Comparison of ENCODE assay signal across 29 mouse cellular contexts in genomic region chr12:69811976-69812375, GRCm38 (mm10). TPM values are rescaled to one million over a fixed set of nuclear protein-coding genes. Genes with fewer than 3 reads are reported as not detected.
DNase-seq lines count a peak whose midpoint lies in the region; ATAC-seq and TF ChIP-seq lines count a peak whose summit lies in the region.
"Had no signal": no experiment of that assay in that cellular context is flagged by ENCODE, and none has a peak within 500 bp of the region (broad histone marks: within the 10 kb centered on the region; RNA-seq: fewer than 3 reads in every experiment).

No protein-coding gene starts in this region.

- no peak for ATAC-seq in heart, embryonic 15.5 days (replicated peaks; ENCODE audit: insufficient number of reproducible peaks, insufficient read depth, low FRiP score, low read depth)
- no peak for ATAC-seq in liver, embryonic 13.5 days (ENCODE audit: low read depth)
- ATAC-seq: forebrain, postnatal 0 days; hindbrain, embryonic 16.5 days; midbrain, embryonic 15.5 days had no signal

- 0 out of 2 replicates have a peak overlapping the region, but pooled peaks have one; percentile 20 for H3K27ac ChIP-seq in heart, embryonic 15.5 days
- H3K27ac ChIP-seq in heart, embryonic 10.5 days = no peak overlapping the region
- H3K27ac ChIP-seq in liver, embryonic 13.5 days = peak overlapping the region; percentile 21; the same call in 1 of the 2 replicates
- H3K27ac ChIP-seq in embryonic fibroblast, embryonic 13.5 days (ENCODE audit: insufficient read depth, low read length) = peak overlapping the region; percentile 79
- H3K27ac ChIP-seq: forebrain, embryonic 10.5 days; liver, embryonic 14.5 days; midbrain, embryonic 10.5 days; midbrain, embryonic 15.5 days; neural tube, embryonic 15.5 days had no signal

- H3K9ac ChIP-seq in heart, embryonic 15.5 days = no peak overlapping the region
- no peak overlapping the region for H3K9ac ChIP-seq in liver, embryonic 13.5 days
- H3K9ac ChIP-seq: forebrain, postnatal 0 days; liver, embryonic 14.5 days; midbrain, embryonic 15.5 days; neural tube, embryonic 15.5 days; stomach, embryonic 15.5 days had no signal

- DNase-seq in heart, embryonic 10.5 days (ENCODE audit: low spot score) = no peak
- DNase-seq in liver, embryonic 13.5 days = no peak
- no peak for DNase-seq in liver
- DNase-seq in adipocyte (ENCODE audit: low spot score) = peak; percentile 26
- no peak for DNase-seq in thymus, postnatal 14 days
- DNase-seq: adrenal gland, postnatal 10 days; cerebellum, adult 11 months; cerebellum, adult 9-10 months; cerebellum, postnatal 36 days; forebrain, postnatal 0 days; heart, postnatal 14 days; kidney, adult 18-20 months; kidney, postnatal 36 days; layer of hippocampus, postnatal 36 days; left cerebral cortex, postnatal 4 days; lung, adult 2 months; retina, postnatal 1 day; right cerebral cortex, postnatal 14 days; thymus, postnatal 25 days had no signal

- H3K27me3 ChIP-seq in heart, embryonic 15.5 days = no peaks in the 10 kb centered on the region
- H3K27me3 ChIP-seq in heart, embryonic 10.5 days (ENCODE audit: insufficient read depth, poor library complexity, severe bottlenecking) = no peaks in the 10 kb centered on the region
- H3K27me3 ChIP-seq in liver, embryonic 13.5 days = no peaks in the 10 kb centered on the region
- H3K27me3 ChIP-seq: midbrain, embryonic 15.5 days; neural tube, embryonic 15.5 days; stomach, embryonic 15.5 days had no signal

- H3K4me3 ChIP-seq in heart, embryonic 15.5 days = no peak overlapping the region
- no peak overlapping the region for H3K4me3 ChIP-seq in heart, embryonic 10.5 days
- H3K4me3 ChIP-seq in liver, embryonic 13.5 days (replicated peaks) = no peak overlapping the region
- no peak overlapping the region for H3K4me3 ChIP-seq in embryonic fibroblast, embryonic 13.5 days (ENCODE audit: insufficient read depth, low read length)
- H3K4me3 ChIP-seq: forebrain, embryonic 10.5 days; midbrain, embryonic 10.5 days; midbrain, embryonic 15.5 days; neural tube, embryonic 15.5 days; stomach, embryonic 15.5 days had no signal

- TF ChIP-seq POLR2A in embryonic fibroblast, embryonic 13.5 days (IDR thresholded peaks at IDR 0.05; ENCODE audit: low read depth, low read length) = no peak

- H3K36me3 ChIP-seq in heart, embryonic 15.5 days = peaks cover 33% of the 10 kb centered on the region
- peaks cover 53% of the 10 kb centered on the region for H3K36me3 ChIP-seq in heart, embryonic 10.5 days
- peaks cover 87% of the 10 kb centered on the region for H3K36me3 ChIP-seq in liver, embryonic 13.5 days

- 35% methylated on average over 1 of the region's 1 CpGs for WGBS in heart, embryonic 15.5 days
- WGBS in heart, embryonic 10.5 days = 49% methylated on average over 1 of the region's 1 CpGs
- WGBS in liver, embryonic 13.5 days (ENCODE audit: insufficient replicate concordance) = 64% methylated on average over 1 of the region's 1 CpGs

- peaks cover 25% of the 10 kb centered on the region for H3K4me1 ChIP-seq in heart, embryonic 15.5 days (replicated peaks)
- peaks cover 34% of the 10 kb centered on the region for H3K4me1 ChIP-seq in heart, embryonic 10.5 days
- H3K4me1 ChIP-seq in liver, embryonic 13.5 days (replicated peaks) = peaks cover 12% of the 10 kb centered on the region; the same call in 1 of the 2 replicates
- peaks cover 26% of the 10 kb centered on the region for H3K4me1 ChIP-seq in embryonic fibroblast, embryonic 13.5 days (ENCODE audit: control insufficient read depth, insufficient read depth, low read length)
- H3K4me1 ChIP-seq: midbrain, embryonic 15.5 days; neural tube, embryonic 15.5 days had no signal

- H3K9me3 ChIP-seq in heart, embryonic 15.5 days (replicated peaks) = no peaks in the 10 kb centered on the region
- H3K9me3 ChIP-seq in heart, embryonic 10.5 days = no peaks in the 10 kb centered on the region
- H3K9me3 ChIP-seq in liver, embryonic 13.5 days (replicated peaks) = no peaks in the 10 kb centered on the region
- H3K9me3 ChIP-seq: forebrain, embryonic 10.5 days; G1E; midbrain, embryonic 10.5 days; midbrain, embryonic 15.5 days; neural tube, embryonic 15.5 days; stomach, embryonic 15.5 days had no signal

- no peak for TF ChIP-seq CTCF in embryonic fibroblast, embryonic 13.5 days (IDR thresholded peaks at IDR 0.05; ENCODE audit: borderline replicate concordance, insufficient read depth, low read length)

- H3K4me2 ChIP-seq in heart, embryonic 15.5 days = no peak overlapping the region
- no peak overlapping the region for H3K4me2 ChIP-seq in liver, embryonic 13.5 days
- H3K4me2 ChIP-seq: midbrain, embryonic 15.5 days; neural tube, embryonic 15.5 days; stomach, embryonic 15.5 days had no signal

RNA-seq across cellular contexts. Expression of gene Cdkl1, which starts 20.9 kb away (rescaled TPM):
- polyA plus RNA-seq in heart, embryonic 15.5 days (2015; fragmentation: Nextera tagmentation; extraction: Ambion mirVana) = 4.6 and 7.1 TPM in 2 replicates
- polyA plus RNA-seq in heart, embryonic 10.5 days (2016; fragmentation: Nextera tagmentation; extraction: Ambion mirVana) = 3.6 and 5.9 TPM in 2 replicates
- polyA plus RNA-seq in liver, embryonic 13.5 days (2015; fragmentation: Nextera tagmentation; extraction: Ambion mirVana) = 1.3 and 1.8 TPM in 2 replicates
- polyA plus RNA-seq in embryonic fibroblast, embryonic 13.5 days (2011; ENCODE audit: insufficient read length, low read depth, missing spikeins) = 2.1 and 4.8 TPM in 2 replicates
- polyA plus RNA-seq: G1E had no signal
